Mouse (Mus musculus): ENCODE data around the gene Fgfr2.

The Fgfr2 gene

DNA sequence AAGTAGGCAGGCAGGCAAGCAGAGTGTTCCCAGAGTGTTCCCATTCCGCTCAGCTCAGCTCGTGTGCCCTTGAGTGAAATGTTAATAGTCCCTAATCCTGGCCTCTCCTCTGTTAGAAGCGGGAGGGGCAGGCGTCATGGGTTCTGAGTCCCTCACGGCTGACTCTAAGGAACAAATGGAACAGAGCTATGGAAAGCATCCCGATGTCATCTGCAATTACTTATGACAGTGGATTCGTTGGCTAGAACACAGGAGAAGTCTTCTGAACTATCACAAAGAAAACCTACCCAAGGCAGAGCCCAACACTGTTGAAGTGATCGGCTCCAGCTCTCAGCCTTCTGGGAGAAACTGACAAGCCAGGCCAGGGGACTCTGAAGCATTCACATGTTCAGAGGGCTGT, 2819.7 kb downstream of the Fgfr2 start:
- no peak for DNase-seq (ENCODE audit: low spot score)

DNA sequence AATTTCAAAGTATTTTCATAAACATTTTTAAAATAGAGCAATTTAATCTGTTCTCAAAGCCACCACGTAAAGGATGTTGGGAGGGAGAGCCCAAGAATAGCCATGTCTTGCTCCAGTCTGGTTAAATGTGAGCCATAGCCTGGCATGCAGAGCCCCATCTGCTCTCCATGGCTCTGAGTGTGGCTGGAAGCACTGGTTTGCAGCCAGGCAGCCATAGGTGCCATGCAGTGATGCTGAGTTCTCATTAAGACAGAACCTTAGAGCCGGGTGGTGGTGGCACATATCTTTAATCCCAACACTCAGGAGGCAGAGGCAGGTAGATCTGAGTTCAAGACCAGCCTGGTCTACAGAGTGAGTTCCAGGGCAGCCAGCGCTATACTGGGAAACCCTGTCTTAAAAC, 2822.5 kb downstream of the Fgfr2 start:
- DNase-seq (ENCODE audit: low spot score): no peak

DNA sequence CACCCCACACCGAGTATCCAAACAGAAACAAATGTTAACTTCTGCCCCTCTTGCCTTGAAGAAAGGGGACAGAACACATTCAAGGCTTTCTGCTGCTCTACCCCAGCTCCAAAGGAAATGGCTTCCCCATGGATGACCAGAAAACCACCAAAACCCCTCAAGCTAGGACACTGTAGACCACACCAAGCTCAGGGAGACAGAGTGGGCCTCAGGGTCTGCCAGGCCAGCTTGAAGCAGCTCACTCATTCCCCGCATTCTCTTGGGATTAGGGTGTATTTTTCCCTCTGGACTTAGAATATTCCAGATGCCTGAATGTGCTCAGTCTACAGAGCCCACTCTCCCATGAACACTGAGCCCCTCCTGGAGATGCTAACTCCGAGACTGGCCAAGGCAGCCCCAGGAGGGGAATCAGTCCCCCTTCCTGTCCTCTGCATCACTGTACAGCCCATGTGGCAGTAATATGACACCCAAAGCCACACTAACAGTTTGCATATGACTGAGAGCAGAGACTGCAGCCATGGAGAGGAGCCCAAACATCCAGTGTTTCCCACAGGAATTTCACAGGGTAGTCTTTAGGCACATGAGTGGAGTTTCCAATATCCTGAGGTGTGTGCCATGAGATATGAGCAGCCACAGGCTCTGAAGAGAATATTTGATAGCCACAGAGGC, 2824.1 kb downstream of the Fgfr2 start:
- no peak for DNase-seq (ENCODE audit: low spot score)

DNA sequence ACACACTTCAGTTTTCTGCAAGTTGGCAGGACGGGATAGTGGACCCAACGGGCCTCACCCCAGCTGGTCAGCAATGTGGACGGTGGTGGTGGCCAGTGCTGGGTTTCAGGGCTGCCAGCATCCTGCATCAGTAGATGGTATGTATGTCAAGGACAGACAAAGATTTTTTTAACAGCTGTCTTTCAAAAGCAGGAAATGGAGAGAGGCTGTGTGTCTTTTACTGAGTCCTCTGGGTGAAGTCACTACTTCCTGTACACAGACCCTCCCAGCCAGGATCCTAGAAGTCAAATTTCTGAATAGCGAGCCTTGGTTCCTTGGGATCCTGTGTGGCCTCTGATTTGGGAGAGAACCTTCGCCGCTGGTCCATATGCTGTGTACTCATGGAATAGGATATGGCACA, 2832.0 kb downstream of the Fgfr2 start:
- peak; percentile 10 for DNase-seq (ENCODE audit: low spot score)

DNA sequence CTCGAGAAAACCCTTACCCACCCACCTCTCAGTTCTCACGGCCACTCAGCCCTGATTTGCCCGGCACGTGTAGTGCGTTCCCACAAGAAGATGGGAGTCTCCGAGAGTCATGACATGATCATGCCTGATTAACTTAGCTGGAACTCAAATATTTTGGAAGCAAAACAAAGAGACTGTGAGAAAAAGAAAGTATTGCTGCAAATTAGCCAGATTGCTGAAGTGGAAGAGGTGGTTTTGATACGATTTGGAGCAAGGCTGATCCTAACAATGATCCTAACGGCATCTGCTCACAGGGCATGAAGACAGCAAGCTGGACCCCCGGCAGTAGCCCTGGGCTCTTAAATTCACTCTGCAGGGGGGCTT, 2833.7 kb downstream of the Fgfr2 start:
- no peak for DNase-seq (ENCODE audit: low spot score)

DNA sequence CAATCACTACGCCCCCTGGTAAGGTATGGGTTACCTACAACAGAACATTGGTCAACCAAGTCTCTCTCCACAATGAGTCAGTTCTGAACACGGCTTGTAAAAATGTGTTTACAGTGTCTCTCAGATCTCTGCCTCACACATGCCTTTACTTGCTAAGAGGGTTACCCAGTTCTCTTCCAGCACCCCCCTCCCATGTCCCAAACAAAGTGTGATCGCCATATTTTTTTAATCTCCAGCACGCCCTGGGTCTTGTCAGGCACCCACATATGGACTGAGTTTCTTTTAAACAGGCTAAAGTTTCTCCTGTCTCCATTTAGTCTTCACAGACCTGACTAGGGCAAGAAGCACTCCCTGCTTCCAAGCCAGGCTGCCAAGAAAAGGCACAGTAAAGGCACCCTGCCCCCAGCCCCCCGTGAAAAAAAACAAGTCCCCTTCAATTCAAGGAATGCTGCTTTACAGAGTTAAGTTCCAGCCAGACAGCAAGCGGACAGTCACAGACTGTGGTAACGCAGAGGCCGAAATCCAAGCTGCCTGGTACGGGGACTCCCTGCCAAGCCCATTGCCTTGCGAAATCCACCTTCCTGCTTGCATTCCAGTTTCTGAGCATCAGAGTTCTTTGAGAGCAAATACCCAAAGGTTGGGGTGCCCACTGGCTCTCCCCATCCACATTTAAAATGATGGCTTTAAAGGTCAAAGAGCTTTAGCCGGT, 2834.3 kb downstream of the Fgfr2 start:
- peak; percentile 64 for DNase-seq (ENCODE audit: low spot score)

DNA sequence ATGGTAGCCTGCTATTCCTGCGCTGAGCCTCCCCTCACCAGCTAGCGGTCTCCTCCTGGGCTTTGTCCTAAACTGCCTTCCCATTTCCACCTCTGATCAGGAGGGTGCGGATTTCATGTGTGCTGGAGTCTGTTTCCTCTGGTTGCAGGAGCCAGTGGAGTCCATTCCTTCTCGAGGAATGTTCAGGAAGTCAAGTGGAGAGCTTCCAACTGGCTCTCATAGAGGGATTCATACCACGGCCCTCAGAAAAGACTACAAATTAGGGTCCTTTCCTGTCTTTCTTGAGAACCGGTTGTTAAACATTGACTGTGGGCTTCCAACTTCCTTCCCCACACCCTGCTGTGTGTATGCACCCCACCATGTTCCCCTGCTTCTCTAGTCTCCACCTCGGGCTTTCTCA, 2834.9 kb downstream of the Fgfr2 start:
- peak; percentile 39 for DNase-seq (ENCODE audit: low spot score)

DNA sequence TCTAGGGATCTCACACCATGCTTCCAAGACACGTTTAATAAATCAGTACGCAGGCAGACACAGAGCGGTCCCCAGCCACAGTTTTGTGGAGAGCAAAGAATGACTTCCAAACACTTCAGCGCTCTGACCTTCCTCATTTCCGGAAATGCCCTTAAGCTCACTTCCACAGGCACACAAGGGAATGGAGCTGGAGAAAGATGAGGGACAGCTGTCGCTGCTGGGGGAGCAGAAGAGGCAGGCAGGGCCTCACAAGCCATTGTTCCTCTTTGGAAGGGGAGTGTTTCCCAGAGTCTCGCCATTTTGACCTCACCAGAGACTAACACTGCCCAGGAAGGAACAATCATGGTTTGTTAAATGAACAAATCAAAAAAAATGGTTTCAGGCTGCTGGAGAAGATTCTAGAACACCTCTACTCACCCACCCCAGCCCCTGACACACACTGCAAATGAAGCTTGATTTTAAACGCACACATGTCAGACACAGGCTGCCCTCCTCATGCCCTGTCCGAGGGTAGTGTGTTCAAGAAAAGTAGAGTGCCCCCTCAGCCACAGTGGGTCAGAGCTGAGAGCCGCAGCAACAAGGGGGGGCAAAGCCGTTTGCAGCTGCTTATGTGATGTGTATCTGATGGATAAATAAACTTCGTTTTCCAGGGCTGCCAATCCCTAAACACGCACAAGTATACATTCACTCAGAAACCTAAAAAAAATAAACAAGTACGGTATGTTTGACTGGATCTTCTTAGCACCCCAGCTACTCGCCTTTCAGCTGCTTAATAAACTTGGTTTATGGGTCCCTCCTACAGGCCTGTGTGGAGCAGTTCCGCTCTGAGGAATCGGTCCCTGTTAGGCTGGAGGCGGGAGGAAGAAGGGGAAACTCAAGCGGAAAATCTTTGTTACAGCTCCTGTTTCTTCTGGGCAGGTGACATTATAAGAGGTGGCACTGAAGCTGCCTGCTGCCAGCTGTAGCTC, 2844.1 kb downstream of the Fgfr2 start:
- no peak for DNase-seq (ENCODE audit: low spot score)

DNA sequence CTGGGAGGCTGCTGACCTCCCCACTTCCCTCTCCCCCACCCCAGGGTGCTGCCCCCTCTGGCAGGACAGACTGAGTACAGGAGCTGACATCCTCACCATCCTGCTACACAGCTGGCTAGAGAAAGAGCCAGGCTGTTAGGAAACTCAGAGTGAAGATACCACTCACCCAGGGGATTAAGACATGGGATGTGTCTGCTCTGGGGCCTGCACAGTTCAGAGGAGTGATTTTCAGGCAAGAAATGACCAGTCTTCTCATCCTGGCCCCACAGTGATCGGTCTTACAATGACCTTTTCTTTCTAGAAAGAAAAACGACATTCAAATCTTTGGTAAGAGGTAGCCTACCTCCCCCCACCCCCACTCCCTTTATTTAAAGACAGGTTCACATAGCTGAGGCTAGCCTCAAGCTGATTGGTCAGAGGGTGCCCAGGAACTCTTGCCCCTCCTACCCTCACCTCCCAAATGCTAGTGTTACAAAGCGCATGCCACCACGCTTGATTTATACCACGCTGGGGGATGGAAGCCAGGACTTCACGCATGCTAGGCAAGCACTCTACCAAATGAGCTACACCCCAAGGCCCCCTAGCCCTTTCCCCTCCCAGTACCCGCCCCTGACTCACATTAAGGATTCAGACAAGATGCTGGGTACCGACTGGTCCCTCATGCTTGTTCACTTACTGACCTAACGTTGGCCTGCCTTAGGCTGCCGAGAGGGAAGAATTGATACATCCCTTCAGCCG, 2845.0 kb downstream of the Fgfr2 start:
- no peak for DNase-seq (ENCODE audit: low spot score)

DNA sequence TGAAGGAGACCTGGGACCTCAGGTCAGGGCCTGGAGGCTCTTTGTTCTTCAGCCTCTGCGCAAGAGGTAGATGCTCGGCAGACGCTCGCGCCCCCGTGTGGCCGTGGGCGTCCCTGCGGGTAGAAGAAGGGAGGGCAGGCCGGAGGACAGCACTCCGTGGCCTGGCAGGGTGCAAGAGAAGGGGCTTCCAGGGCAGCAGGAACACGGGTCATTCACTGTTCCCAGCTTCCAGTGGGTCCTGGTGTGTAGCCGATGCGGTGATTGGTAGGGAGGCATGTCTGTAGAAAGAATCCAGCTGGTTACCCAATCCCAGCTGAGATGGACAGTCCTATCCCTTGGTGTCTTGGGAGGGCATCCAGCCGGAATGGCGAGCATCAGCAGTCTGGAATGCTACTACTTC, 2849.9 kb downstream of the Fgfr2 start:
- DNase-seq (ENCODE audit: low spot score): peak; percentile 78

DNA sequence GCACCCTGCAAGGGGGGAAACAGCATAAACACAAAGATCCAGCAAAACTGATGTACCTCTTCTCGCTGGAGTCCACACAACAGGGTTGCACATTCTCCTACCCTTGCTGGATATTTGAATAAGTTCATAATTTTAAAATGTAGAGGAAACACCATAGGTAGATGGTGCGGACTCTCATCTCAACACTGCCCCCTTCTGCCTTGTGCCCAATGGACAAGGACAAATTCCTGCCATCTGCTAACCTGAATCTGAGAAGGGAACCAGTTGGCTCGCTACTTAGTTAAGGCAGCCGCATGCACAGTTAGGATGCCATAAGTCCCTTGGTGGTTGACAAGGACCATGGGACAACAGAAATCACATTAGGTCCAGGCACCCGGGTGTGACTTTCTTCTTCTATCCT, 2852.3 kb downstream of the Fgfr2 start:
- no peak for DNase-seq (ENCODE audit: low spot score)

DNA sequence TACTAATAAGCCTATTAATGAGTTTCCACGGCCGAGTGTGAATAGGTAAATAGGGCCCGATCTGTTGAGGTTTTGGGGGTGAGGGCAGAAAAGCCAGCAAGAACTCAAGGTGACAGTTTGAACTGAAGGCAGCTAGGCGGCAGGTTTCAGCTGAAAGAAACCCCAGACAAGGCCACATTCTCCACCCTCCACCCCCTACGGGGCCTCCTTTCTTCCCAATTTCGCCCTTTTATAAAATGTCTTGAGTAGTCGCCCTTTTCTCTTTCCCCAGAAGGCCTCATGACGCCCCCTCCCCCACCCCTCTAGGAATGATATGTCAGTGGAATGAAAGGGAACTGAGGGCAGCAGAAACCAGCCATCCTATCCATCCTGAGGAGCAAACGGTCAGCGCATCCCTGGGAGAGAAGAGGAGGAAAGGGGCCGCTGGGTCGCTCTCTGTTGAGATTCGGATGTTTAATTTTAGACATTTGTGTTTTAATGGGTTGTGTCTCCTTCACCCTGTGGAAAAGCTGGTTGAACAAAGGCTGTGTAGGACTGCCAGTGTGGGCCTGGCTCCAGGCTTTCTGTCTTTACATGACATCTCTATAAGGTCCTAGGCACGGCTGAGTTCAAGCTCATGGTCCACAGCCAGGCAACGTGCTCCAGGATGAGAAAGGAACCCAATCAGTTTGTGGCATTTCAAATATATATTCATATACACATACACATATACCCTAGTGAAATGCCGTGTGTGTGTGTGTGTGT, 2853.9 kb downstream of the Fgfr2 start:
- no peak for DNase-seq (ENCODE audit: low spot score)

DNA sequence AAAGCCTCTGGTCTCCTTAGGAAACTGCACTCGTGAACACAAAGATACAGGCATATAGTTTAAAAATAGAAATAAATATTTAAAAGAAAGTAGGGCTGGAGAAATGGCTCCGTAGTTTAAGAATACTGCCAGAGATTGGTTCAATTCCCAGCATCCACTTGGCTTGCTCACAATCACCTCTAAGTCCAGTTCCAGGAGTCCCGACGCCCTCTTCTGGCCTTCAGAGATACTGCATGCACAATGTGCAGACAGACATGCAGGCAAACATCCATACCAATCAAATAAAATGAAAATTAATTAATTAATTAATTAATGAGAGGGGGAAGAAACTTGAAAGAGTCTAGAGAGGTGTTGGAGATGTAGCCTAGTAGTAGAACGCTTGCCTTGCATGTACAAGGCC, 2856.1 kb downstream of the Fgfr2 start:
- DNase-seq (ENCODE audit: low spot score): no peak

DNA sequence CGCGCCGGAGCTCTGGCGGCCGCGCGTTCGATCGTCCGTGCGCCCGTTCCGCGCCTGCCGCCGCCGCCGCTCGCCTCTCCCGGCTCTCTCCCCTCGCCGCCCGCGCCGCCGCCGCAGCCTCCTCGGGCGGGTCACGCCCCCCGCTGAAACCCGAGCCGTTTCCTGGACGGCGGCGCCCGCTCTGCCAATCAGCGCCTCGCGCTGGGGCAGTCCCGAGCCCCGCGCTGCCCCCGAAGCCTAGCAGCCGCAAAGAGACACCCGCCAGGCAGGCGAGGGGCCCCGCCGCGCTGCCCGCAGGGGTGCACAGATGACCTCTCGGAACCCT, 2857.0 kb downstream of the Fgfr2 start:
- peak; percentile 87 for DNase-seq (ENCODE audit: low spot score)

DNA sequence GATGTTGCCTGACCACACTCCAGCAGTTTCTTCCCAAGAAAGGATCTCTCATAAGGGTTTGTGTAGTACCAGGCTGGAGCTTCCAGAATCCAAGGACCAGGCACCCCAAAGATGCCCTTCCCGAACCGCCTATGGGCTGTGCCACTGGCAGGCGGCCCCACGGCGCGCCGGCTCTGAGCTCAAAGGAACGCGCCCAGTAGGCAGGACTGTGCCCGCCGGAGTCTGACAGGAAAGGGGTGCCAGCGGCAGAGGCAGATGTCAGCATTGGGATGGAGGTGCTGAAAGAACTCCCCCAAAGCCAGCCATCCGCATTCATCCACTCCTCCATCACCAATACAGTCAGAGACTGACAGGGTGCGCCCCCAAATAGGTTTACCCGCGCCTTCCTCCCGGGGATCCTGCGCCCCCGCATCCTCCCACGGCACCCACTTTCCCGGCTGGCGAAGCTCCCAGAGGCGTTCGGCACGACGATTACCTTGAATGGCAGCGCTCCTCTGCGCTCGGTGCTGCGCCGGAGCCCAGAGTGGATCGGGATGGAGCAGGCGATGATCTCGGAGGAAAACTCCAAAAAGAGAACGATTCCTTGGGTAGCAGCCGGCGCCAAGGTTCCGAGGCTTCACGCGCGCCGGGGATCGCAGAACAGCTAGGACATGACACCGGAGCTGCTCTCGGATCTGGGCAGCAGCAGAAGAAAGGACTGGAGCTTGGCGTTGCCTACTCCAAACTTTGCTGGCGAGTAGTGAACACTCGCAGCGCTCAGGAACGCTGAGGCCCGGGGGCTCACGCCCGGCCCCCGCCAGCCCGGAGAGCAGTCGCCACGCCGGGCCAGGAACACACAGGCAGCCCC, 2857.6 kb downstream of the Fgfr2 start:
- no peak for DNase-seq (ENCODE audit: low spot score)

DNA sequence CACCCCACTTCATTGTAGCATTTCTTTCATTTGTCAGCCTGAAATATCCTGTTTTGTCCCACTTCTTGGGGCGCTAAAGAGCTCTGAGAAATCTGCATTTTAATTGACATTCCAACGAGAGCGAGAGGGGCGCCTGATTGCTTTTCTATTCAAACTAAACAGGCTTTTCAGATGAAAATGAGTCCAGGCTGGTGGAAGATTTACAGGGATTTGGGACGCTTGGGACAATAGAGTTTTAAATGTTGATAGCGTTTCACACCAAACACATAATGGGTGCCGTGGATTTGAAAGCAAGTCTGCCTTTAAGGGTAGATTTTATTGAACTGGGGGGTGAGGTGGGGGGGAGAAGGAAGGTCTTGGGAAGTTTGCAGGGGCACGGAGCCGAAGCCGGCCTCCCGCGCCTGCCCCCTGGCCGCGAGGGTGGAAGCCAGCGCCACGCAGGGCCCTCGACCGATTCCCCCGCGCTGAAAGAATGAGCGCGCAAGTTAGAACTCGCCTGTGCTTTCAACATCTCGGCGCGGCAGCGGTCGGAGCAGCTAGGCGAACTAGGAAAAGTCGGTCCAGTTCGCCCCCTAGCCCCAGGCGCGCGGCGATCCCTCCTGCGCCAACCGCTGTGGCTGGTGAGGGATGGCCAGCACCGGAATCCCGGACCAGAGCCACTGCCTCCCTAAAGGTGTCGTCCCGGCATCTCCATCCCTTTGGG, 2858.4 kb downstream of the Fgfr2 start:
- peak; percentile 75 for DNase-seq (ENCODE audit: low spot score)

DNA sequence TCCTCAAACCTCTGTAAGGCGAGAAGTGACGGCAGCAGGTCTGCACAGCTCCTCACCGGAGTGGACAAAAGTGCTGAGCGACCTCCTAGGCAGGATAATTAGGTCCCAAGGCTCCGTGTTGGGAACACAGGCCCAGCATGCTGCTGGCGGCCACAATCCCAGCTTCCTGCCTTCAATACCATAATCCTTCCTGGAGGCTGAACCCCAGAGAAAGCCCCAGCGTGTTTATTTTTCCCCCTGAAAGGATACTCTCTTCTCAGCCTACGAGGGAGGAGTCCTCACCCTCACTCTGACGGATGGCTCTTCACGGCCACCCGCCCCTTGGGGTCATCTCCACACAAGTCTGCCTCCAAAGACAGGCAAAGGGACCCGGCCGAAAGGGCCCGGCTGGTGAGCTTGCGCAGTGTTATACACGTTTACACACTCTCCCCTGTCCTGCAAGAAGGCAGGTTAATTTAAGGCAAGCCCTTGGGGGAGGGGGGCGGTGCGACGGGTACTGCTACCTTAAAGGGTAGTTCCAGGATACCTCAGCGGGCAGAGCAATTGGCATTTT, 2859.3 kb downstream of the Fgfr2 start:
- DNase-seq (ENCODE audit: low spot score): peak; percentile 57

DNA sequence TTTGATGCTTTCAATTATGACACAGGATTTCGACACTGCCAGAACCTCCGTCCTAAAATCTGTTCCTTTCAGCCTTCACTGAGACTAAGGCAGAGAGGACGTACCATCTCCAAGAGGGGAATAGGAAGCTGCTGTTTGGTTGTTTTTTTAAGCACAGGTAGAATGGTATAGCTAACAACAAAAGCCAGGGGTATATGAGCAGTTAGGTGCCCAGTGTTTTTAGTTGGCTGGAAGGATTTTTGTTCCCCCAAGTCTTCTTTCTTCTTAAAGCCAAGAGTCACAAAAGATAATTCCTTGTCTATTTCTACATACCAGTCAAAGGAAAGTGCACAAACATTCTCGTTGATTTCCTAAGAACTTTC, 2859.9 kb downstream of the Fgfr2 start:
- DNase-seq (ENCODE audit: low spot score): no peak

DNA sequence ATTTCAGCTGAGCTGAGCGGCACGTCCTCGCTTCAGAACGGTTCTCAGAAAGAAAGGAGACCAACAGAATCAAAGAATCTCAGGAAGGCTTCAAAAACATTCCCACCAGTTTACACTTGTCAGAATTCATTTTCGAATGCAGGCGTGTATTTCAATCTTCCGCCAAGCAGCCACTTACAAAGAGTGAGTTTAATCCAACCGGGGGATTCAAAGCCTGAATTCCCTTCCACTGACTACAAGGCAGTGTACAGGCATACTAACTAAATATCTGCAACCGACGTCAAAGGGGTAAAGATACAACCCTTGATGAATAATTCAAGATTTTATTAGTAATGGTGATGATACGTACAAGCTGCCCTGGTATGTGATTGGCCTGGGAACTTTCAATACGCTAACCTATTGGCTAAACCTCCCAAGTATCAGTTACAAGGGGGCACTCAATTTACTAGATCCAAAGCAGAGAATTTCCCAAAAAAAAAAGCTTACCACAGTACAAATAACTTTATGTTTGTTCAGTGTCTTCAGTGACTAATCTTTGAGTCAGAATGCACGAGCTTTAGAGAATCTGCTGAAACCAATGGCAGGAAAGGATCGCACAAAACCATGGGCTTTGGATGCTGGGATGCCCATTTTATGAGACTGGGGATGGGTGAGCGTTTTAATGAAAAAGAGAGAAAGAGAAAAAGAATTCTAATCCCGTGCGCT, 2860.5 kb downstream of the Fgfr2 start:
- no peak for DNase-seq (ENCODE audit: low spot score)

All from lung, postnatal 25 days (tissue).